Mouse (Mus musculus): ENCODE measurements at regions not wholly inside any gene's neighbourhood (a gene's known extent, or its start where the extent isn't known, plus 50 kb on each side); places are given as distances from the start of the nearest gene placed in this dataset.

- TF ChIP-seq CTCF (IDR thresholded peaks at IDR 0.05; ENCODE audit: insufficient read depth, low read depth, low read length) (no peak), POLR2A (IDR thresholded peaks at IDR 0.05; ENCODE audit: insufficient read depth, low read depth, low read length) (no peak)
Measured at GRCm38 (mm10) chr14:74093016-74093415, 432.0 kb downstream of the Gm21750 start.
